Mouse (Mus musculus): ENCODE data around the gene Tnnt1. TPM values are rescaled to one million over a fixed set of nuclear protein-coding genes. Genes with fewer than 3 reads are reported as not detected.
"Not testable (repeated sequence)": the region's sequence is repeated elsewhere in the genome, so short reads cannot be mapped to it uniquely, and the experiment has no call there.

Gene Tnnt1
- total and polyA plus RNA-seq, 2 experiments from 2014 or later = 2.9 to 3.5 TPM

DNA sequence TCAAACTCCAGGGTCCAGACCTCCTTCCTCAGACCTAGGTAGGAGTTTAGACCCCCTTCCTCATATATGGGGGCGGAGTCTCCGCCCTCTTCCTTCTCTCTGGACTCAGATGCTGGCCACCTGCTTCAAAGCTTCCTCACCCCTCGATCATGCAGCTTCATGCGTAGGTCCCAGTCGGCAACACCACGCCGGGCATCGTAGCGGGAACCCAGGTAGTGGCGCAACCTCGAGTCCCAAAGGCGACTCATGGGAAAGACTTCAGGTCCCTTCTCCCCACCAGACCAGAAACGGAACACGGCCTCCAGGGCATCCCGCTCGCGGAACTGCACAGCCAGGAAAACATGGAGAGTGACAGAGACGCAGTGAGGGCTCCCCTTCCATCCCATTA is 11.1 kb upstream of the Tnnt1 start:
- 51% methylated on average over 18 of the region's 18 CpGs for WGBS
- no peak for DNase-seq (ENCODE audit: low spot score)
- Histone ChIP-seq H3K4me1 (ENCODE audit: insufficient read depth, low read length) (no peaks in the 10 kb centered on the region), H3K9ac (replicated peaks; ENCODE audit: low read length) (no peak overlapping the region; the same call in 1 of the 2 replicates), H3K36me3 (ENCODE audit: insufficient read depth, low read length) (no peaks in the 10 kb centered on the region), H3K4me2 (ENCODE audit: low read depth, low read length) (peak overlapping the region; percentile 58), H3K27ac (no peak overlapping the region), H3K9me3 (ENCODE audit: low read length) (no peaks in the 10 kb centered on the region), H3K4me3 (ENCODE audit: low read length) (no peak overlapping the region), H3K27me3 (ENCODE audit: insufficient read depth, low read length) (peaks cover 9% of the 10 kb centered on the region; the same call in 1 of the 2 replicates)
- ATAC-seq = no peak
- TF ChIP-seq CTCF (IDR thresholded peaks at IDR 0.05; ENCODE audit: low read depth) = no peak

DNA sequence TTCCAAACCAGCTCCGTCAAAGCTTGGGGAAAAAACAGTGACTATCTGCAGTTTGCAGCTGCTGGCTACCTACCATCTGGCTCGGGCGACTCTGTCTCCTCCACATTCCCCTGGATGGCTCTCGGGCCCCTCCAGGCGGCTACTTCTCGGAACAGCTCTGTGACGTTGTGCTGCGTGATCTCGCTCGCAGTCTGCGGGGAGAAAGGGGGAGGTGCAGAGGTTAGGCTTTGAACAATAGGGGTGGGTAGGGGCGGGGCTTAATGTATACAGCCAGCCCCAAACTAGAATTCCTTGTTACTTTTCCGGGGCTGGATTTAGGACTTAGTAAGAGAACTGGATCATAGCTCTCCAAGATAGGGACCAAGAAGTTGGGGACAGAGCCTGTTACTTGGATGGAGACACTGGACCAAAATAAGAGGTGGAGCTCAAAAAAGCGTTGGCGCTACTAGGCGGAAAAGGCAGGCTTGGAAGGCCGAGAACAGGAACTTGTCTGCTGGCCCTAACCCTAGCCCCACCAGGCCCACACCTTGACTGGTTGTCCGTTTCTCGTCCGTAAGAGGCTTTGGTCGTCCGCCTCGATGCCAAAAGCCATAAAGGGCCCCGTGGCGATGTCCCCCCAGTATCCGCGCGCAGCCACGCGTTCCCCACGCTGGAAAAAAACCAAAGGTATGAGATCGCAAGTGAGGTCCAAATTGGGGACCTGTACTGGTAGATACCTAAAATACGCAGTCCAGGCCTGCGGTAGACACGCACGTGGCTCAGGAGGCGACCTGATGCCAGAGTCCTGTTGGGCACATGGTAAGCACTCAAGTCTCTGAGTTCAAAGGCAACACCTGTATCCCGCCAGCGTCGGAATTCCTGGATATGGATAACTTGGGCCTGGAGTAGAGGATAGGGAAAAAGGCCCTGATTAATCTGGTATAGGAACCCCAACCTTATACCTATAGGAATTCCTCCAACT is 10.4 kb upstream of the Tnnt1 start:
- H3K36me3 ChIP-seq (ENCODE audit: insufficient read depth, low read length) = no peaks in the 10 kb centered on the region
- H3K27me3 ChIP-seq (ENCODE audit: insufficient read depth, low read length) = peaks cover 2% of the 10 kb centered on the region; the same call in 1 of the 2 replicates
- peak overlapping the region; percentile 58 for H3K4me2 ChIP-seq (ENCODE audit: low read depth, low read length)
- no peaks in the 10 kb centered on the region for H3K4me1 ChIP-seq (ENCODE audit: insufficient read depth, low read length)
- ATAC-seq = peak; percentile 96
- peak; percentile 94 for DNase-seq (ENCODE audit: low spot score)
- 21% methylated on average over 40 of the region's 40 CpGs for WGBS
- H3K27ac ChIP-seq = peak overlapping the region; percentile 11; the same call in 1 of the 2 replicates
- H3K9me3 ChIP-seq (ENCODE audit: low read length) = no peaks in the 10 kb centered on the region
- peak; percentile 86 for TF ChIP-seq CTCF (IDR thresholded peaks at IDR 0.05; ENCODE audit: low read depth)
- peak overlapping the region; percentile 30 for H3K4me3 ChIP-seq (ENCODE audit: low read length)
- H3K9ac ChIP-seq (replicated peaks; ENCODE audit: low read length) = peak overlapping the region; percentile 31

GRCm38 (mm10) chr7:4524212-4524922 is 8.2 kb upstream of the Tnnt1 start, which contains the start of gene Tnni3:
Gene Tnni3, minus strand, starts transcription at chr7:4524229.
- not testable (repeated sequence) for H3K9me3 ChIP-seq (ENCODE audit: low read length); H3K4me2 ChIP-seq (ENCODE audit: low read depth, low read length); H3K27ac ChIP-seq; H3K4me1 ChIP-seq (ENCODE audit: insufficient read depth, low read length); H3K9ac ChIP-seq (replicated peaks; ENCODE audit: low read length); H3K27me3 ChIP-seq (ENCODE audit: insufficient read depth, low read length); H3K36me3 ChIP-seq (ENCODE audit: insufficient read depth, low read length); H3K4me3 ChIP-seq (ENCODE audit: low read length)
- WGBS = 69% methylated on average over 15 of the region's 15 CpGs
- peak; percentile 80 for DNase-seq (ENCODE audit: low spot score)
- peak; percentile 18; the same call in 1 of the 2 replicates for ATAC-seq
- TF ChIP-seq CTCF (IDR thresholded peaks at IDR 0.05; ENCODE audit: low read depth) = peak; percentile 75

GRCm38 (mm10) chr7:4523205-4524130 is 7.3 kb upstream of the Tnnt1 start:
- 92% methylated on average over 33 of the region's 33 CpGs for WGBS
- Histone ChIP-seq H3K4me2 (ENCODE audit: low read depth, low read length) (no peak overlapping the region), H3K9me3 (ENCODE audit: low read length) (no peaks in the 10 kb centered on the region), H3K4me3 (ENCODE audit: low read length) (no peak overlapping the region), H3K36me3 (ENCODE audit: insufficient read depth, low read length) (no peaks in the 10 kb centered on the region), H3K9ac (replicated peaks; ENCODE audit: low read length) (no peak overlapping the region), H3K27ac (no peak overlapping the region), H3K4me1 (ENCODE audit: insufficient read depth, low read length) (no peaks in the 10 kb centered on the region; the same call in 1 of the 2 replicates), H3K27me3 (ENCODE audit: insufficient read depth, low read length) (no peaks in the 10 kb centered on the region)
- ATAC-seq (no peak), DNase-seq (ENCODE audit: low spot score) (no peak)
- no peak for TF ChIP-seq CTCF (IDR thresholded peaks at IDR 0.05; ENCODE audit: low read depth)

GRCm38 (mm10) chr7:4522292-4522691 is 6.1 kb upstream of the Tnnt1 start:
- H3K4me3 ChIP-seq (ENCODE audit: low read length) = no peak overlapping the region
- no peak for TF ChIP-seq CTCF (IDR thresholded peaks at IDR 0.05; ENCODE audit: low read depth)
- no peak overlapping the region for H3K27ac ChIP-seq
- no peaks in the 10 kb centered on the region for H3K36me3 ChIP-seq (ENCODE audit: insufficient read depth, low read length)
- no peak for ATAC-seq
- H3K9ac ChIP-seq (replicated peaks; ENCODE audit: low read length) = no peak overlapping the region
- H3K4me1 ChIP-seq (ENCODE audit: insufficient read depth, low read length) = no peaks in the 10 kb centered on the region; the same call in 1 of the 2 replicates
- 87% methylated on average over 6 of the region's 6 CpGs for WGBS
- DNase-seq (ENCODE audit: low spot score) = no peak
- H3K27me3 ChIP-seq (ENCODE audit: insufficient read depth, low read length) = no peaks in the 10 kb centered on the region
- no peaks in the 10 kb centered on the region for H3K9me3 ChIP-seq (ENCODE audit: low read length)
- H3K4me2 ChIP-seq (ENCODE audit: low read depth, low read length) = no peak overlapping the region

Data from hindbrain, postnatal 0 days (tissue).